Mouse (Mus musculus): ENCODE measurements around the gene Slc25a44. TPM values are rescaled to one million over a fixed set of nuclear protein-coding genes. Genes with fewer than 3 reads are reported as not detected.
"Not testable (repeated sequence)": the region's sequence is repeated elsewhere in the genome, so short reads cannot be mapped to it uniquely, and the experiment has no call there.

Gene Slc25a44
- polyA plus RNA-seq, 1 experiment from 2014 or later: 17.5 TPM

GRCm38 (mm10) chr3:88447676-88448183 is 22.8 kb upstream of the Slc25a44 start:
- Histone ChIP-seq H3K27ac (replicated peaks) (no peak overlapping the region), H3K36me3 (replicated peaks) (no peaks in the 10 kb centered on the region), H3K4me1 (peaks cover 28% of the 10 kb centered on the region), H3K9me3 (no peaks in the 10 kb centered on the region), H3K4me3 (no peak overlapping the region), H3K27me3 (replicated peaks; ENCODE audit: low read depth, poor library complexity, severe bottlenecking) (peaks cover 51% of the 10 kb centered on the region)
- 63% methylated on average over 8 of the region's 8 CpGs for WGBS
- DNase-seq (ENCODE audit: low spot score): no peak

GRCm38 (mm10) chr3:88446471-88447123 is 21.7 kb upstream of the Slc25a44 start:
- H3K36me3 ChIP-seq (replicated peaks): no peaks in the 10 kb centered on the region
- H3K27ac ChIP-seq (replicated peaks): no peak overlapping the region
- no peak for DNase-seq (ENCODE audit: low spot score)
- no peaks in the 10 kb centered on the region for H3K9me3 ChIP-seq
- H3K4me1 ChIP-seq: peaks cover 26% of the 10 kb centered on the region
- peaks cover 49% of the 10 kb centered on the region for H3K27me3 ChIP-seq (replicated peaks; ENCODE audit: low read depth, poor library complexity, severe bottlenecking)
- no peak overlapping the region for H3K4me3 ChIP-seq
- WGBS: 82% methylated on average over 8 of the region's 8 CpGs

- H3K27me3 ChIP-seq (replicated peaks; ENCODE audit: low read depth, poor library complexity, severe bottlenecking): peaks cover 48% of the 10 kb centered on the region
- H3K9me3 ChIP-seq: no peaks in the 10 kb centered on the region
- no peak overlapping the region for H3K4me3 ChIP-seq
- no peaks in the 10 kb centered on the region; the same call in 1 of the 2 replicates for H3K36me3 ChIP-seq (replicated peaks)
- 78% methylated on average over 7 of the region's 7 CpGs for WGBS
- peaks cover 23% of the 10 kb centered on the region for H3K4me1 ChIP-seq
- H3K27ac ChIP-seq (replicated peaks): no peak overlapping the region
- DNase-seq (ENCODE audit: low spot score): no peak
These were observed 17.9 kb upstream of the Slc25a44 start for GRCm38 (mm10) chr3:88442888-88443287.

- no peak overlapping the region for H3K4me3 ChIP-seq
- no peak overlapping the region for H3K27ac ChIP-seq (replicated peaks)
- no peak for DNase-seq (ENCODE audit: low spot score)
- H3K4me1 ChIP-seq: peaks cover 23% of the 10 kb centered on the region
- WGBS: 84% methylated on average over 12 of the region's 12 CpGs
- H3K9me3 ChIP-seq: no peaks in the 10 kb centered on the region
- peaks cover 46% of the 10 kb centered on the region for H3K27me3 ChIP-seq (replicated peaks; ENCODE audit: low read depth, poor library complexity, severe bottlenecking)
- H3K36me3 ChIP-seq (replicated peaks): no peaks in the 10 kb centered on the region; the same call in 1 of the 2 replicates
These were observed 17.5 kb upstream of the Slc25a44 start for GRCm38 (mm10) chr3:88442488-88442887.

- peak overlapping the region; percentile 40 for H3K4me3 ChIP-seq
- H3K36me3 ChIP-seq (replicated peaks): no peaks in the 10 kb centered on the region; the same call in 1 of the 2 replicates
- H3K27ac ChIP-seq (replicated peaks): peak overlapping the region; percentile 36; the same call in 1 of the 2 replicates
- peaks cover 46% of the 10 kb centered on the region for H3K27me3 ChIP-seq (replicated peaks; ENCODE audit: low read depth, poor library complexity, severe bottlenecking)
- peaks cover 39% of the 10 kb centered on the region for H3K4me1 ChIP-seq
- no peaks in the 10 kb centered on the region for H3K9me3 ChIP-seq
- DNase-seq (ENCODE audit: low spot score): peak; percentile 49
- 25% methylated on average over 27 of the region's 27 CpGs for WGBS
These were observed 15.8 kb upstream of the Slc25a44 start for GRCm38 (mm10) chr3:88440500-88441381.

GRCm38 (mm10) chr3:88439582-88439981 is 14.6 kb upstream of the Slc25a44 start:
- H3K27me3 ChIP-seq (replicated peaks; ENCODE audit: low read depth, poor library complexity, severe bottlenecking): peaks cover 46% of the 10 kb centered on the region
- no peak for DNase-seq (ENCODE audit: low spot score)
- no peak overlapping the region for H3K4me3 ChIP-seq
- no peak overlapping the region for H3K27ac ChIP-seq (replicated peaks)
- 59% methylated on average over 4 of the region's 4 CpGs for WGBS
- H3K4me1 ChIP-seq: peaks cover 43% of the 10 kb centered on the region
- H3K36me3 ChIP-seq (replicated peaks): no peaks in the 10 kb centered on the region; the same call in 1 of the 2 replicates
- H3K9me3 ChIP-seq: no peaks in the 10 kb centered on the region

- no peak for DNase-seq (ENCODE audit: low spot score)
- WGBS: 77% methylated on average over 10 of the region's 10 CpGs
- Histone ChIP-seq H3K4me1 (peaks cover 43% of the 10 kb centered on the region), H3K4me3 (peak overlapping the region; percentile 53), H3K36me3 (replicated peaks) (no peaks in the 10 kb centered on the region; the same call in 1 of the 2 replicates), H3K27me3 (replicated peaks; ENCODE audit: low read depth, poor library complexity, severe bottlenecking) (peaks cover 39% of the 10 kb centered on the region), H3K27ac (replicated peaks) (peak overlapping the region; percentile 74; the same call in 1 of the 2 replicates), H3K9me3 (no peaks in the 10 kb centered on the region)
These were observed 12.5 kb upstream of the Slc25a44 start for GRCm38 (mm10) chr3:88437454-88437853.

- H3K36me3 ChIP-seq (replicated peaks): no peaks in the 10 kb centered on the region; the same call in 1 of the 2 replicates
- peaks cover 34% of the 10 kb centered on the region for H3K27me3 ChIP-seq (replicated peaks; ENCODE audit: low read depth, poor library complexity, severe bottlenecking)
- peak overlapping the region; percentile 74 for H3K27ac ChIP-seq (replicated peaks)
- WGBS: 9% methylated on average over 29 of the region's 29 CpGs
- peak; percentile 86 for DNase-seq (ENCODE audit: low spot score)
- H3K4me1 ChIP-seq: peaks cover 43% of the 10 kb centered on the region
- peak overlapping the region; percentile 53 for H3K4me3 ChIP-seq
- no peaks in the 10 kb centered on the region for H3K9me3 ChIP-seq
These were observed 11.7 kb upstream of the Slc25a44 start for GRCm38 (mm10) chr3:88436395-88437201.

GRCm38 (mm10) chr3:88435515-88435914 is 10.6 kb upstream of the Slc25a44 start:
- H3K4me1 ChIP-seq: peaks cover 36% of the 10 kb centered on the region
- WGBS: 59% methylated on average over 10 of the region's 10 CpGs
- no peak for DNase-seq (ENCODE audit: low spot score)

GRCm38 (mm10) chr3:88428639-88429038 is 3.7 kb upstream of the Slc25a44 start:
- H3K9me3 ChIP-seq; H3K27ac ChIP-seq (replicated peaks); H3K36me3 ChIP-seq (replicated peaks); H3K4me3 ChIP-seq; H3K27me3 ChIP-seq (replicated peaks; ENCODE audit: low read depth, poor library complexity, severe bottlenecking); DNase-seq (ENCODE audit: low spot score): not testable (repeated sequence)
- 73% methylated on average over 8 of the region's 8 CpGs for WGBS
- peaks cover 12% of the 10 kb centered on the region for H3K4me1 ChIP-seq

More at GRCm38 (mm10) chr3:88435515-88435914, 10.6 kb upstream of the Slc25a44 start:
- no peak overlapping the region for H3K4me3 ChIP-seq
- H3K36me3 ChIP-seq (replicated peaks): no peaks in the 10 kb centered on the region; the same call in 1 of the 2 replicates
- H3K27ac ChIP-seq (replicated peaks): no peak overlapping the region
- peaks cover 23% of the 10 kb centered on the region for H3K27me3 ChIP-seq (replicated peaks; ENCODE audit: low read depth, poor library complexity, severe bottlenecking)
- no peaks in the 10 kb centered on the region for H3K9me3 ChIP-seq

GRCm38 (mm10) chr3:88427342-88427905 is 2.5 kb upstream of the Slc25a44 start:
- Histone ChIP-seq H3K27me3 (replicated peaks; ENCODE audit: low read depth, poor library complexity, severe bottlenecking) (no peaks in the 10 kb centered on the region), H3K27ac (replicated peaks) (no peak overlapping the region), H3K36me3 (replicated peaks) (no peaks in the 10 kb centered on the region), H3K4me3 (no peak overlapping the region), H3K9me3 (no peaks in the 10 kb centered on the region), H3K4me1 (peaks cover 19% of the 10 kb centered on the region)
- WGBS: 86% methylated on average over 4 of the region's 4 CpGs
- DNase-seq (ENCODE audit: low spot score): no peak

Measured in embryonic facial prominence, embryonic 10.5 days (tissue).